15 mouse cellular contexts compared by ENCODE assay signal in genomic region chr4:44813770-44814169, GRCm38 (mm10). TPM values are rescaled to one million over a fixed set of nuclear protein-coding genes. Genes with fewer than 3 reads are reported as not detected.
DNase-seq lines count a peak whose midpoint lies in the region; ATAC-seq lines count a peak whose summit lies in the region.
"Had no signal": no experiment of that assay in that cellular context is flagged by ENCODE, and none has a peak within 500 bp of the region (broad histone marks: within the 10 kb centered on the region; RNA-seq: fewer than 3 reads in every experiment).

No protein-coding gene starts in this region.

- no peak overlapping the region for H3K9ac ChIP-seq in embryonic facial prominence, embryonic 14.5 days (ENCODE audit: low read depth, low read length)
- H3K9ac ChIP-seq in lung, embryonic 16.5 days (ENCODE audit: low read length) = no peak overlapping the region
- H3K9ac ChIP-seq: embryonic facial prominence, embryonic 13.5 days; neural tube, embryonic 15.5 days had no signal

- H3K36me3 ChIP-seq in embryonic facial prominence, embryonic 14.5 days (ENCODE audit: control insufficient read depth, insufficient read depth, low read length) = no peaks in the 10 kb centered on the region
- no peaks in the 10 kb centered on the region for H3K36me3 ChIP-seq in embryonic facial prominence, embryonic 10.5 days (replicated peaks)
- no peaks in the 10 kb centered on the region for H3K36me3 ChIP-seq in lung, embryonic 16.5 days (ENCODE audit: control insufficient read depth, insufficient read depth, low read length)
- H3K36me3 ChIP-seq: embryonic facial prominence, embryonic 13.5 days; neural tube, embryonic 15.5 days had no signal

- no peak for ATAC-seq in embryonic facial prominence, embryonic 14.5 days (ENCODE audit: low read depth)
- ATAC-seq in lung, embryonic 16.5 days (ENCODE audit: low read depth) = peak; percentile 62; the same call in 1 of the 2 replicates
- 0 out of 2 replicates have a peak, but pooled peaks have one; percentile 9 for ATAC-seq in neutrophil, adult 5-6 weeks (ENCODE audit: extremely low read depth, insufficient number of reproducible peaks, low FRiP score, poor library complexity, severe bottlenecking)
- ATAC-seq: intestine, postnatal 0 days had no signal

- no peak overlapping the region for H3K27ac ChIP-seq in embryonic facial prominence, embryonic 14.5 days (replicated peaks; ENCODE audit: low read depth, low read length)
- no peak overlapping the region for H3K27ac ChIP-seq in embryonic facial prominence, embryonic 10.5 days (replicated peaks)
- no peak overlapping the region for H3K27ac ChIP-seq in lung, embryonic 16.5 days (ENCODE audit: low read length)
- H3K27ac ChIP-seq: embryonic facial prominence, embryonic 13.5 days; left cerebral cortex, adult 2 months; neural tube, embryonic 15.5 days had no signal

- H3K9me3 ChIP-seq in embryonic facial prominence, embryonic 14.5 days (ENCODE audit: control insufficient read depth, low read length) = no peaks in the 10 kb centered on the region
- no peaks in the 10 kb centered on the region for H3K9me3 ChIP-seq in embryonic facial prominence, embryonic 10.5 days
- no peaks in the 10 kb centered on the region for H3K9me3 ChIP-seq in lung, embryonic 16.5 days (ENCODE audit: control insufficient read depth, low read length)
- H3K9me3 ChIP-seq: embryonic facial prominence, embryonic 13.5 days; neural tube, embryonic 15.5 days had no signal

- no peaks in the 10 kb centered on the region for H3K27me3 ChIP-seq in embryonic facial prominence, embryonic 14.5 days (replicated peaks; ENCODE audit: control insufficient read depth, insufficient read depth, low read length)
- H3K27me3 ChIP-seq in embryonic facial prominence, embryonic 10.5 days (replicated peaks; ENCODE audit: low read depth, poor library complexity, severe bottlenecking) = no peaks in the 10 kb centered on the region
- H3K27me3 ChIP-seq in lung, embryonic 16.5 days (ENCODE audit: control insufficient read depth, insufficient read depth, low read depth, low read length) = no peaks in the 10 kb centered on the region
- H3K27me3 ChIP-seq: embryonic facial prominence, embryonic 13.5 days; neural tube, embryonic 15.5 days had no signal

- no peak overlapping the region for H3K4me3 ChIP-seq in embryonic facial prominence, embryonic 14.5 days (ENCODE audit: low read depth, low read length)
- no peak overlapping the region for H3K4me3 ChIP-seq in embryonic facial prominence, embryonic 10.5 days
- no peak overlapping the region for H3K4me3 ChIP-seq in lung, embryonic 16.5 days (ENCODE audit: low read length)
- H3K4me3 ChIP-seq: embryonic facial prominence, embryonic 13.5 days; left cerebral cortex, adult 2 months; neural tube, embryonic 15.5 days had no signal

- DNase-seq in embryonic facial prominence, embryonic 14.5 days (ENCODE audit: low spot score) = peak; percentile 31
- no peak for DNase-seq in embryonic facial prominence, embryonic 10.5 days (ENCODE audit: low spot score)
- no peak for DNase-seq in lung, postnatal 25 days (ENCODE audit: low spot score)
- DNase-seq in embryo, embryonic 10.5 days (ENCODE audit: low spot score) = peak; percentile 41
- no peak for DNase-seq in left cerebral cortex, adult 18-20 months (ENCODE audit: low spot score in 2 of 2)
- DNase-seq in adrenal gland, postnatal 25 days = no peak
- DNase-seq: adrenal gland, postnatal 10 days; heart, adult 18-20 months; thymus, postnatal 36 days had no signal

- no peak overlapping the region for H3K4me2 ChIP-seq in embryonic facial prominence, embryonic 14.5 days (ENCODE audit: low read depth, low read length)
- H3K4me2 ChIP-seq in lung, embryonic 16.5 days (ENCODE audit: low read depth, low read length) = no peak overlapping the region
- H3K4me2 ChIP-seq: embryonic facial prominence, embryonic 13.5 days; neural tube, embryonic 15.5 days had no signal

- no peaks in the 10 kb centered on the region for H3K4me1 ChIP-seq in embryonic facial prominence, embryonic 14.5 days (ENCODE audit: control insufficient read depth, insufficient read depth, low read length)
- peaks cover 5% of the 10 kb centered on the region; the same call in 1 of the 2 replicates for H3K4me1 ChIP-seq in embryonic facial prominence, embryonic 10.5 days
- H3K4me1 ChIP-seq in lung, embryonic 16.5 days (replicated peaks; ENCODE audit: control insufficient read depth, insufficient read depth, low read length) = peaks cover 4% of the 10 kb centered on the region
- H3K4me1 ChIP-seq: neural tube, embryonic 15.5 days had no signal

- WGBS in embryonic facial prominence, embryonic 14.5 days = 59% methylated on average over 4 of the region's 4 CpGs
- 75% methylated on average over 4 of the region's 4 CpGs for WGBS in embryonic facial prominence, embryonic 10.5 days
- 21% methylated on average over 4 of the region's 4 CpGs for WGBS in lung, embryonic 16.5 days

RNA-seq across cellular contexts. Expression of gene Zcchc7, which starts 58.1 kb away (rescaled TPM):
- 29.8 and 37.9 TPM in 2 replicates for polyA plus RNA-seq in embryonic facial prominence, embryonic 14.5 days (2014; fragmentation: Nextera tagmentation; extraction: Ambion mirVana)
- 20.0 and 22.2 TPM in 2 replicates for polyA plus RNA-seq in embryonic facial prominence, embryonic 10.5 days (2016; fragmentation: Nextera tagmentation; extraction: Ambion mirVana)
- polyA plus RNA-seq in lung, embryonic 16.5 days (2015; fragmentation: Nextera tagmentation; extraction: Ambion mirVana) = 36.6 and 39.7 TPM in 2 replicates
- total RNA-seq in neutrophil, adult 5-6 weeks (2017) = 224 and 249 TPM in 2 replicates
- total RNA-seq in left cerebral cortex, adult 18-20 months (2021) = 10 to 100 TPM; 48.6 to 54.1 TPM
- total RNA-seq in adrenal gland, postnatal 25 days (2021) = 61.2 and 71.2 TPM in 2 replicates

Comparison
In these comparisons a context has a peak if more than half of its experiments do, and no peak if none do; other contexts are left out.
1. DNase-seq: peak in embryonic facial prominence, embryonic 14.5 days (single experiment) and embryo, embryonic 10.5 days (single experiment); none in embryonic facial prominence, embryonic 10.5 days (single experiment), lung, postnatal 25 days (single experiment), left cerebral cortex, adult 18-20 months (0 of 2) and adrenal gland, postnatal 25 days (single experiment).